Mouse (Mus musculus): Measurements from ENCODE around the gene Txk. TPM values are rescaled to one million over a fixed set of nuclear protein-coding genes. Genes with fewer than 3 reads are reported as not detected.

Gene Txk
- polyA plus RNA-seq, 1 experiment from 2014 or later: 0.16 TPM

GRCm38 (mm10) chr5:72647958-72648595 is 104.5 kb downstream of the Txk start:
- H3K27me3 ChIP-seq (ENCODE audit: control insufficient read depth, insufficient read depth, low read length): peaks cover 39% of the 10 kb centered on the region
- H3K36me3 ChIP-seq (ENCODE audit: control insufficient read depth, insufficient read depth, low read length): no peaks in the 10 kb centered on the region
- 4% methylated on average over 18 of the region's 18 CpGs for WGBS
- peaks cover 3 to 8% of the 10 kb centered on the region in 2 experiments; a peak in 3 of 4 replicates for H3K4me1 ChIP-seq (ENCODE audit: control insufficient read depth in 2 of 2, insufficient read depth in 2 of 2, low read length in 2 of 2)
- no peak for ATAC-seq (ENCODE audit: insufficient number of reproducible peaks, insufficient read depth, low FRiP score, low read depth)
- H3K4me2 ChIP-seq (ENCODE audit: low read length): peak overlapping the region; percentile 93
- peak overlapping the region; percentile 47 to 53 for H3K4me3 ChIP-seq (ENCODE audit: control insufficient read depth in 1 of 2, insufficient read depth in 1 of 2, low read depth in 1 of 2, low read length in 2 of 2)
- no peak overlapping the region for H3K27ac ChIP-seq (replicated peaks in 1 of 2; ENCODE audit: control insufficient read depth in 1 of 2, insufficient read depth in 1 of 2, low read depth in 2 of 2, low read length in 2 of 2)
- H3K9ac ChIP-seq (ENCODE audit: low read length): peak overlapping the region; percentile 65
- no peaks in the 10 kb centered on the region for H3K9me3 ChIP-seq (ENCODE audit: control insufficient read depth, low read length)

- H3K9me3 ChIP-seq (ENCODE audit: control insufficient read depth, low read length): no peaks in the 10 kb centered on the region
- peak within 1 kb of the TSS; percentile 93 for H3K4me2 ChIP-seq (ENCODE audit: low read length)
- no peak within 1 kb of the TSS for H3K27ac ChIP-seq (replicated peaks in 1 of 2; ENCODE audit: control insufficient read depth in 1 of 2, insufficient read depth in 1 of 2, low read depth in 2 of 2, low read length in 2 of 2)
- peaks cover 3 to 8% of the 10 kb centered on the region in 2 experiments; a peak in 3 of 4 replicates for H3K4me1 ChIP-seq (ENCODE audit: control insufficient read depth in 2 of 2, insufficient read depth in 2 of 2, low read length in 2 of 2)
- H3K4me3 ChIP-seq (ENCODE audit: control insufficient read depth in 1 of 2, insufficient read depth in 1 of 2, low read depth in 1 of 2, low read length in 2 of 2): peak within 1 kb of the TSS; percentile 47 to 53
- H3K9ac ChIP-seq (ENCODE audit: low read length): peak within 1 kb of the TSS; percentile 65
- no peaks in the 10 kb centered on the region for H3K36me3 ChIP-seq (ENCODE audit: control insufficient read depth, insufficient read depth, low read length)
- WGBS: 1% methylated on average over 25 of the region's 25 CpGs
- peak; percentile 83 for ATAC-seq (ENCODE audit: insufficient number of reproducible peaks, insufficient read depth, low FRiP score, low read depth)
- H3K27me3 ChIP-seq (ENCODE audit: control insufficient read depth, insufficient read depth, low read length): peaks cover 39% of the 10 kb centered on the region
These were observed 105.1 kb downstream of the Txk start, which contains the start of gene Nipal1 for GRCm38 (mm10) chr5:72647418-72647907. TSS of gene Nipal1 (plus strand) at chr5:72647795.

GRCm38 (mm10) chr5:72646996-72647395 is 105.6 kb downstream of the Txk start:
- WGBS: 32% methylated on average over 10 of the region's 10 CpGs
- ATAC-seq (ENCODE audit: insufficient number of reproducible peaks, insufficient read depth, low FRiP score, low read depth): no peak
- no peak overlapping the region for H3K9ac ChIP-seq (ENCODE audit: low read length)
- H3K4me2 ChIP-seq (ENCODE audit: low read length): peak overlapping the region; percentile 93
- peak overlapping the region; percentile 47 to 53 for H3K4me3 ChIP-seq (ENCODE audit: control insufficient read depth in 1 of 2, insufficient read depth in 1 of 2, low read depth in 1 of 2, low read length in 2 of 2)
- H3K9me3 ChIP-seq (ENCODE audit: control insufficient read depth, low read length): no peaks in the 10 kb centered on the region
- no peaks in the 10 kb centered on the region for H3K36me3 ChIP-seq (ENCODE audit: control insufficient read depth, insufficient read depth, low read length)
- H3K4me1 ChIP-seq (ENCODE audit: control insufficient read depth in 2 of 2, insufficient read depth in 2 of 2, low read length in 2 of 2): peaks cover 3 to 8% of the 10 kb centered on the region in 2 experiments; a peak in 3 of 4 replicates
- H3K27ac ChIP-seq (replicated peaks in 1 of 2; ENCODE audit: control insufficient read depth in 1 of 2, insufficient read depth in 1 of 2, low read depth in 2 of 2, low read length in 2 of 2): no peak overlapping the region
- H3K27me3 ChIP-seq (ENCODE audit: control insufficient read depth, insufficient read depth, low read length): peaks cover 39% of the 10 kb centered on the region

DNA sequence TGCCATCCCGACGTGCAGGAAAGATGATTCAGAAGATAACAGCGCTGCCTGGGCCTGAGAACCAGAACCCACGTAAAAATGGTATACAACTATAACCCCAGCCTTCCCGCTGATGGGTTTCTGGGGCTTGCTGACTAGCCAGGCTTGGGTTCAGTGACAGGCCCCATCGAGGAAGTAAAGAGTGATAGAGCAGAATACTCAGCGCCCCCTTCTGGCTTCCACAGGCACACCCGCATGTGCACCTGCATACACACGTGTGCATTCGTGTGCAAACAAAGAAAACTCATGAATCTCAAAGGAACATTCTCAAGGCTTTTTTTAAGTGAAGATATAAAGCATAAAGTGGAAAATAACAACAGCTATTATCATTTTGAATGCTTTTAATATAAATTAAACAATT is 106.4 kb downstream of the Txk start:
- Histone ChIP-seq H3K9ac (ENCODE audit: low read length) (no peak overlapping the region), H3K27me3 (ENCODE audit: control insufficient read depth, insufficient read depth, low read length) (peaks cover 39% of the 10 kb centered on the region), H3K27ac (replicated peaks in 1 of 2; ENCODE audit: control insufficient read depth in 1 of 2, insufficient read depth in 1 of 2, low read depth in 2 of 2, low read length in 2 of 2) (no peak overlapping the region), H3K4me1 (ENCODE audit: control insufficient read depth in 2 of 2, insufficient read depth in 2 of 2, low read length in 2 of 2) (peaks cover 3 to 8% of the 10 kb centered on the region in 2 experiments; a peak in 3 of 4 replicates), H3K36me3 (ENCODE audit: control insufficient read depth, insufficient read depth, low read length) (no peaks in the 10 kb centered on the region), H3K4me2 (ENCODE audit: low read length) (no peak overlapping the region), H3K9me3 (ENCODE audit: control insufficient read depth, low read length) (no peaks in the 10 kb centered on the region), H3K4me3 (ENCODE audit: control insufficient read depth in 1 of 2, insufficient read depth in 1 of 2, low read depth in 1 of 2, low read length in 2 of 2) (no peak overlapping the region)
- WGBS: 41% methylated on average over 10 of the region's 10 CpGs
- no peak for ATAC-seq (ENCODE audit: insufficient number of reproducible peaks, insufficient read depth, low FRiP score, low read depth)

Other genes starting within 250 kb of the Txk start
- gene Corin, start 248.3 kb downstream of the Txk start, polyA plus RNA-seq (2014; fragmentation: Nextera tagmentation; extraction: Ambion mirVana): 49.0 and 49.6 TPM in 2 replicates
- 14.2 and 14.3 TPM in 2 replicates for gene Nfxl1, start 193.1 kb downstream of the Txk start, polyA plus RNA-seq (2014; fragmentation: Nextera tagmentation; extraction: Ambion mirVana)
- not detected in 2 replicates for gene Zar1, start 171.5 kb downstream of the Txk start, polyA plus RNA-seq (2014; fragmentation: Nextera tagmentation; extraction: Ambion mirVana)
- gene Gm5868, start 165.2 kb downstream of the Txk start, polyA plus RNA-seq (2014; fragmentation: Nextera tagmentation; extraction: Ambion mirVana): 0.15 TPM in 2 replicates
- gene Cnga1, start 108.5 kb downstream of the Txk start, polyA plus RNA-seq (2014; fragmentation: Nextera tagmentation; extraction: Ambion mirVana): not detected in 2 replicates
- 0.16 TPM in 1 of 2 replicates, not detected in the other for gene Nipal1, start 105.0 kb downstream of the Txk start, polyA plus RNA-seq (2014; fragmentation: Nextera tagmentation; extraction: Ambion mirVana)
- gene Tec, start 115.7 kb upstream of the Txk start, polyA plus RNA-seq (2014; fragmentation: Nextera tagmentation; extraction: Ambion mirVana): 17.7 and 18.7 TPM in 2 replicates
- 35.6 and 36.5 TPM in 2 replicates for gene Slain2, start 161.5 kb upstream of the Txk start, polyA plus RNA-seq (2014; fragmentation: Nextera tagmentation; extraction: Ambion mirVana)
- not detected in 2 replicates for gene Gm10135, start 221.9 kb upstream of the Txk start, polyA plus RNA-seq (2014; fragmentation: Nextera tagmentation; extraction: Ambion mirVana)